Mouse (Mus musculus) limb, embryonic 13.5 days (tissue): ENCODE results near the gene B3gnt7. TPM values are rescaled to one million over a fixed set of nuclear protein-coding genes. Genes with fewer than 3 reads are reported as not detected.

Experiments
- ATAC-seq: fragments of 200-750 bp; cut with Nextera tagmentation; 2 replicates; pipeline ENCODE4 v1.8.0; 2017; ENCODE audit warnings: low read depth, moderate number of reproducible peaks, moderate TSS enrichment; ENCODE audit not compliant: low FRiP score
- H3K27ac ChIP-seq: fragments of 300-500 bp; sonication (generic); 2 replicates; pipeline ENCODE4 v1.5.1; 2015; ENCODE audit warnings: inconsistent platforms, mild to moderate bottlenecking, moderate library complexity
- H3K27me3 ChIP-seq: fragments of 300-500 bp; sonication (generic); 2 replicates; pipeline ENCODE4 v1.6.1; 2015; ENCODE audit warnings: mild to moderate bottlenecking, inconsistent platforms
- H3K36me3 ChIP-seq: fragments of 300-500 bp; sonication (generic); 2 replicates; pipeline ENCODE4 v1.6.1; 2015; ENCODE audit warnings: inconsistent platforms, mild to moderate bottlenecking, moderate library complexity
- H3K4me1 ChIP-seq: fragments of 300-500 bp; sonication (generic); 2 replicates; pipeline ENCODE4 v1.6.1; 2015; ENCODE audit warnings: inconsistent platforms
- H3K4me2 ChIP-seq: fragments of 300-500 bp; sonication (generic); replicated peaks from 2 replicates; pipeline ENCODE4 v1.6.1; 2015; ENCODE audit warnings: inconsistent platforms, mild to moderate bottlenecking, moderate library complexity
- H3K4me3 ChIP-seq: fragments of 300-500 bp; sonication (generic); 2 replicates; pipeline ENCODE4 v1.5.1; 2015; ENCODE audit warnings: moderate library complexity, mild to moderate bottlenecking, inconsistent platforms
- H3K9ac ChIP-seq: fragments of 300-500 bp; sonication (generic); 2 replicates; pipeline ENCODE4 v1.6.1; 2015; ENCODE audit warnings: mild to moderate bottlenecking, inconsistent platforms
- H3K9me3 ChIP-seq: fragments of 300-500 bp; sonication (generic); 2 replicates; pipeline ENCODE4 v1.6.1; 2016; ENCODE audit warnings: inconsistent platforms
- WGBS: fragments of 180-500 bp; shearing (Covaris S2); methylation state at CpG from one replicate; pipeline ENCODE4 v1.1.7; 2015; 5-methylcytosine and 5-hydroxymethylcytosine counted together
- polyA plus RNA-seq: library from polyadenylated mRNA; unstranded; fragments of >200 nt; fragmentation: Nextera tagmentation; extraction: Ambion mirVana; gene quantifications from 2 replicates; pipeline ENCODE4 v1.2.1, GENCODE M21; 2015

The B3gnt7 gene
- polyA plus RNA-seq: 8.3 and 9.6 TPM in 2 replicates

DNA sequence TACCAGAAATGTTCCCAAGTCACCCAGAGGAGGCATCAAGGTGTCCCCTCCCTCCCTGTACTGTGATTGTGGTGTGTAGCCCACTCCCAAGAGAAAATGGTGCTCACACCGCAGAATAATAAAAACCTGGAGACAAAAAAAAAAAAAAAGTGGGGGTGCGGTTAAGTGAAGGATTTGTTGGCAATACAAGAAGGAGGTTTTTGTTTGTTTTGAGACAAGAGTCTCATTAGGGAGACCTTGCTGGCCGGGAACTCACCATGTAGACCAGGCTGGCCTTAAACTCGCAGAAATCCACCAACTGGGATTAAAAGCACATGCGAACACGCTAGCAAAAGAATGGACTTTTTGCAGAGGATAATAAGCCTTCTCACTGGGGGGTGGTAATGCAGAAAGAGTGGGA lies at the start of gene B3gnt7:
B3gnt7 (plus strand) TSS at position 301 of the 400 bp plus-strand sequence.
- H3K27ac ChIP-seq: no peak within 1 kb of the TSS
- peak within 1 kb of the TSS; percentile 94 for H3K4me2 ChIP-seq
- H3K4me3 ChIP-seq: peak within 1 kb of the TSS; percentile 59
- no peak for ATAC-seq
- peak within 1 kb of the TSS; percentile 72 for H3K9ac ChIP-seq
- peaks cover 16% of the 10 kb centered on the region for H3K36me3 ChIP-seq
- H3K27me3 ChIP-seq: peaks cover 29% of the 10 kb centered on the region
- H3K9me3 ChIP-seq: no peaks in the 10 kb centered on the region
- WGBS: 21% methylated on average over 6 of the region's 6 CpGs
- peaks cover 35% of the 10 kb centered on the region for H3K4me1 ChIP-seq

DNA sequence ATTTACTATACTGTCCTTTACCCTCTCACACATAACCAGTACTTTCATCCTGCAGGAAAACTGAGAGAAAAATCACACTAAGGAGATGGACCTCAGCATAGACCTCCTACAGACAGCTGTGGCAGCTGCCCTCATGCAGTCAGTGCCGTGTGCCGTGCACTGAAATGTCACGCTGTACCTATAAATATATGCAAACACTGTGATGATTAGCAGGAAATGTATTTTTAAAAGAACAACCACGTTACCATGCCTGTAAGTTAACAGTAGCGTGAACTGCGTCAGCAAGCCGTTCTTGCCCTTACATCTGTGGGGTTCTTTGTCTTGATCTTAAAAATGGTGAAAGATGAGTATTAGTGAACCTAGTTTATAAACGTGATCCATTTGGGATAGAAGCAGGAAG lies 49.2 kb upstream of the B3gnt7 start:
- no peak overlapping the region for H3K4me3 ChIP-seq
- H3K9ac ChIP-seq: no peak overlapping the region
- 85% methylated on average over 8 of the region's 8 CpGs for WGBS
- H3K27me3 ChIP-seq: no peaks in the 10 kb centered on the region
- ATAC-seq: no peak
- no peak overlapping the region for H3K4me2 ChIP-seq
- H3K27ac ChIP-seq: no peak overlapping the region
- H3K9me3 ChIP-seq: no peaks in the 10 kb centered on the region
- no peaks in the 10 kb centered on the region for H3K4me1 ChIP-seq
- peaks cover 24% of the 10 kb centered on the region for H3K36me3 ChIP-seq

DNA sequence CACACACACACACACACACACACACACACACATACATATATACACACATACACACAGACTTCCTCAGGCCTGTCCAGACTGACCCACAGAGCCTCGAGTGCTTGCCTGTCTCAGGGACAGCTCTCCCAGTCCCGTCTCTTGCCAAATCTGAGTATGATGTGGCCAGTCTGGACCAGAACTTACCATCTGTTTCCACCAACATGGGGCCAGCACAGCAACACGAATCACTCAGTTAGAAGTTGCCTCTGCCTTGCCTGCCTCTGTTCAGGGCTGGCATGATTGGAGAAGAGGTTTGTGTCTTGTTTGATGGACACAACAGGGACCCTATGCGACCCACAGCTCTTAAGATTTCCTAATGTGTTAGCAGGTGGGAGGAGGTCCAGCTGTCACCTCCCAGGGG lies 46.3 kb upstream of the B3gnt7 start:
- WGBS: 76% methylated on average over 4 of the region's 4 CpGs
- no peaks in the 10 kb centered on the region for H3K9me3 ChIP-seq
- H3K4me2 ChIP-seq: no peak overlapping the region
- no peaks in the 10 kb centered on the region for H3K4me1 ChIP-seq
- H3K27ac ChIP-seq: no peak overlapping the region
- H3K27me3 ChIP-seq: no peaks in the 10 kb centered on the region
- peaks cover 15% of the 10 kb centered on the region for H3K36me3 ChIP-seq
- ATAC-seq: no peak
- H3K4me3 ChIP-seq: no peak overlapping the region
- H3K9ac ChIP-seq: no peak overlapping the region

DNA sequence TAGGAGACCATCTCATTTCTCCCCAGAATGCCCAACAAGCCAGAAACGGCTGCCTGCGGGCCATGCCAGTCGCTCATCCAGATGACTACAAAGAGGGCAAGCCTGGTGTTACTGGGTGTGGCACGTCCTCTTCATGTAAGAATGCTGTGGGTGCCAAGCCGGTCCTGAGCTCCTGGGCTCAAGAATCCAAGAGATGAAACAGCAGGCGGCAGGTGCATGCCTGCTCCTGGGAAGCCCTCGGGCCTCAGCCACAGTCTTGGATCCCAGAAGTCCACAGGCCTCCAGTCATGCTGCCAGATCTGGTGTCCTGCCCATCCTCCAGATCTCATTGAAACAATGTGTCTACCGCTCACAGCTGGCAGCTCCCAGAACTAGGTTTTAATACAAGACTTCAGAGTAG lies 45.4 kb upstream of the B3gnt7 start:
- WGBS: 86% methylated on average over 8 of the region's 8 CpGs
- H3K4me1 ChIP-seq: no peaks in the 10 kb centered on the region
- H3K4me2 ChIP-seq: no peak overlapping the region
- H3K9ac ChIP-seq: no peak overlapping the region
- H3K9me3 ChIP-seq: no peaks in the 10 kb centered on the region
- ATAC-seq: no peak
- H3K4me3 ChIP-seq: no peak overlapping the region
- H3K27ac ChIP-seq: no peak overlapping the region
- no peaks in the 10 kb centered on the region for H3K27me3 ChIP-seq
- H3K36me3 ChIP-seq: peaks cover 15% of the 10 kb centered on the region

DNA sequence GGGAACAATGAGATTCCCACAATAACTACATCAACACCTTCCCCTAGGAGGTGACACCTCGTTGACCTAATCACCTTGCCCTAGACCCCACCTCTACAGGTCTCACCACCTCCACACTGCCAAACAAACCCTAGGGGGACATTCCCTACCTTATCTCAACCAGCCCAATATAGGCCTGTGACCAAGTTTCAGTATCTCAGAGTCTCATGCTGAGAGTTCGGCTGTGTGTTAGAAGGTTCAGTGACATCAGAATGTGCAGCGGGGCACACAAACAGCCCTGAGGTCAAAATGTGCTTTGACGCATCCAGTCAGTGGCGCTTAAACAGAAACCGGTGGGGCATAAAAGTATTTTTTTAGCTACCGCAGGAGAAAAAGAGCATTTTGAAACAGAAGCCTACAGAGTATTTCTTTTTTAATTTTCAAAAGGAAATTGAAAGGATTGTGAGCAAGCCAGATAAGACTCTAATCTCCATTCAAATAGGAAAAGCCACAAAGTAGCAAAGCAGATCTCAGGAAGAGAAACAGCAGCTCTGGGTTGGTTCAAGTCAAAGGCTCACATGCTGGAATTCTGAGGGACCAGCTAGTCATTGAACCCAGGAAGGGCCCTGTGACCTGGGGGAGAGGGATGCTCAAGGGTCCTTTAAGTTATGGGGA lies 44.3 kb upstream of the B3gnt7 start:
- no peaks in the 10 kb centered on the region for H3K9me3 ChIP-seq
- no peak overlapping the region for H3K9ac ChIP-seq
- peaks cover 11% of the 10 kb centered on the region for H3K36me3 ChIP-seq
- no peaks in the 10 kb centered on the region for H3K27me3 ChIP-seq
- no peak overlapping the region for H3K4me2 ChIP-seq
- H3K27ac ChIP-seq: no peak overlapping the region
- H3K4me1 ChIP-seq: no peaks in the 10 kb centered on the region
- ATAC-seq: no peak
- H3K4me3 ChIP-seq: no peak overlapping the region
- WGBS: 84% methylated on average over 7 of the region's 7 CpGs

DNA sequence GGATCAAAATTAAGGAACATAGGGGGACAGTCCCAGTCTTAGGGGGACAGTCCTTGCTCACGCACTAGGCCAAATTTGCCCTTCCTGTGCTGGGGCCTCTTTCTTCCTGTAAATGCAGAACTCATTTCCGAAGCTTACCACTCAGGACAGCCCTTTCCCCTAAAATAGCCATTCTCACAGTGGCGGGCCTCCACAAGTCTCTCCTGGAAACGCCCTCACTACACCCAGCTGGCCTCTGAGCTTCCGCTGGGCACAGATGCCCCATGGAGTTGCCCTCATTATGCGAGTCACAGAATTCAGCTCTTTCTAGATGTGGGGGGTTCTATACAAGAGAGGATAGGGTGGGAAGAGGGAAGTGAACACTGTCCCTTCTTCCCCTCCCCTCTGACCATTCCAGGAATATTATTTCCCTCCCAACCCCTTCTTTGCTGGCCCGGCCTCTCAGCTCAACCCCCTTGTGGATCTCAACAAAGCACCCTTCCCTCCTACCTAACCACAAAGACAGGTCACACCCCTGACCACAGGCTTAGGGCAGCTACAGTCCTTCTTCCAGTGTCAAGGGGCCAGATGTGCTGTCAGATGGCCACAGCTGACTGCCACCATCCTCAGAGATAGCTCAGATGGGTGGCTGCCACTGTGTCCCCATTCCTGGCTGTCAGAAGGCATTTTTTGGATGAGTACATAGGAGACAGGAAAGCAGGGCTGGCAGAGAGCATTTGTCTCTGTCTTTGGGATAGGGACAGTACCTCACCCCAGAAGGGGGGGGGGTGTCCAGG lies 38.9 kb upstream of the B3gnt7 start:
- H3K27me3 ChIP-seq: no peaks in the 10 kb centered on the region
- H3K4me2 ChIP-seq: no peak overlapping the region
- no peak for ATAC-seq
- H3K27ac ChIP-seq: no peak overlapping the region
- H3K36me3 ChIP-seq: no peaks in the 10 kb centered on the region
- H3K9me3 ChIP-seq: no peaks in the 10 kb centered on the region
- H3K4me1 ChIP-seq: no peaks in the 10 kb centered on the region
- no peak overlapping the region for H3K9ac ChIP-seq
- H3K4me3 ChIP-seq: no peak overlapping the region
- 62% methylated on average over 7 of the region's 7 CpGs for WGBS

DNA sequence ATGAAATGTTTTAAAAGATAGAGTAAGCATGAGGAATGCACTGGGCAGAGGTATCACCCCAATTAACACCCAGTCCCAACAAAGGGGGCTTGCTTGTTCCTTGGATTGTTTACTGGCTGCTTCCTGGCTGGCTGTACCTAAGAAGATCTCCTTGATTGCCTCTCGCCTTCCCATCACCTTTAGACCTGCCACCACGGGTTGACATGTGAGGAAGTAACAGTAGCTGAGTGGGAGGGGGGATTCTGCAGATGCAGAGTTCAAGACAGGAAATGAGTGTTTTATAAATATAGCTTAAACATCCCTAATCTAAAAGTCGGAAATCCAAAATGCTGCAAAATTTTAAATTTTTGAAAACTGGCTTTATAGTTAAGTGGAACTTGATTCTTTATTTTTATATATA lies 37.6 kb upstream of the B3gnt7 start:
- no peak for ATAC-seq
- no peak overlapping the region for H3K4me2 ChIP-seq
- no peaks in the 10 kb centered on the region for H3K27me3 ChIP-seq
- no peak overlapping the region for H3K27ac ChIP-seq
- H3K9me3 ChIP-seq: no peaks in the 10 kb centered on the region
- H3K9ac ChIP-seq: no peak overlapping the region
- no peak overlapping the region for H3K4me3 ChIP-seq
- no peaks in the 10 kb centered on the region for H3K36me3 ChIP-seq
- 53% methylated on average over 3 of the region's 3 CpGs for WGBS
- H3K4me1 ChIP-seq: no peaks in the 10 kb centered on the region

DNA sequence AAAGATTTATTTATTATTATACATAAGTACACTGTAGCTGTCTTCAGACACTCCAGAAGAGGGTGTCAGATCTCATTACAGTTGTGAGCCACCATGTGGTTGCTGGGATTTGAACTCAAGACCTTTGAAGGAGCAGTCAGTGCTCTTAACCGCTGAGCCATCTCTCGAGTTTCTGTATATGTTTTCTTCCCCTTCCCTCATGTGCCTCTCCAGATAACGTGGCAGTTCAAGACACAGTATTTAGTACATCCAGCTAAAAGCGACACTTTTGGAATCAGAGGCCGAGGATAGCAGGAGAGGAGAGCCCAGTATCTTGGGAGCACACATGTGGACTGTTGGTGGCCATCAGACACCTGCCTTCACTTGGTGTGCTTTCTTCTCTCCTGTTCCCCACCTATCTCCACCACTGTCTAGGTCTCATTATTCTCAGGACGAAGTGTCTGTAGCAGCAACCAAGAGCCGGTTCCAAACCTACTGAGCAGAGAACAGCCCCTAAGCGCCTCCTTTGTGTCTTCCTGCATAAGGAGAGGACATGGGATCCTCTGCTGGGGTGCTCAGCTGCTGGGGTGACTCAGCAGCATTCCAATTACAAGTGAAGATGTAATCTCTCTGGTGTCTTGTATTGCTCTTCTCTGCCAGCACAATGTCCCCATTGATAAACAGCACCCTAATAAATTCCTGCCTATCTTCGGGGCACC lies 34.0 kb upstream of the B3gnt7 start:
- Histone ChIP-seq H3K9me3 (no peaks in the 10 kb centered on the region), H3K4me2 (no peak overlapping the region), H3K27me3 (no peaks in the 10 kb centered on the region), H3K36me3 (no peaks in the 10 kb centered on the region), H3K9ac (no peak overlapping the region), H3K4me3 (no peak overlapping the region), H3K27ac (no peak overlapping the region), H3K4me1 (no peaks in the 10 kb centered on the region)
- WGBS: 84% methylated on average over 9 of the region's 9 CpGs
- no peak for ATAC-seq

DNA sequence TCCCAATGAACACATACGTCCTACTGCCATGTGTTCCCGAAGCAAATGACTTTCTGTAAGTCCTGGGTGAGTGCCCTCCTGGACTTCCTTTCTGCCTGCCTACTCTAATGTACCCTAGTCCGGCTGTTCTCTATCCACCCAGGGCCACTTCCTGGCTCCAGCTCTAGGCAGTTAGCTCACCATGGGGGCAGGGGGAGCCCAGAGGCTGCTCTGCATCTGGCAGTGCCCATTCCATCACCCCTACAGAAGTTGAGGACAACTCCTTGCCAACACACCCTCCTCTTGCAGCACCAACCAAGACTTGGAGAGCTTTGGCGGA lies 33.5 kb upstream of the B3gnt7 start:
- no peak overlapping the region for H3K4me3 ChIP-seq
- H3K4me1 ChIP-seq: no peaks in the 10 kb centered on the region
- no peak for ATAC-seq
- H3K36me3 ChIP-seq: no peaks in the 10 kb centered on the region
- no peak overlapping the region for H3K4me2 ChIP-seq
- H3K9me3 ChIP-seq: no peaks in the 10 kb centered on the region
- 69% methylated on average over 4 of the region's 4 CpGs for WGBS
- H3K27me3 ChIP-seq: no peaks in the 10 kb centered on the region
- no peak overlapping the region for H3K27ac ChIP-seq
- H3K9ac ChIP-seq: no peak overlapping the region

DNA sequence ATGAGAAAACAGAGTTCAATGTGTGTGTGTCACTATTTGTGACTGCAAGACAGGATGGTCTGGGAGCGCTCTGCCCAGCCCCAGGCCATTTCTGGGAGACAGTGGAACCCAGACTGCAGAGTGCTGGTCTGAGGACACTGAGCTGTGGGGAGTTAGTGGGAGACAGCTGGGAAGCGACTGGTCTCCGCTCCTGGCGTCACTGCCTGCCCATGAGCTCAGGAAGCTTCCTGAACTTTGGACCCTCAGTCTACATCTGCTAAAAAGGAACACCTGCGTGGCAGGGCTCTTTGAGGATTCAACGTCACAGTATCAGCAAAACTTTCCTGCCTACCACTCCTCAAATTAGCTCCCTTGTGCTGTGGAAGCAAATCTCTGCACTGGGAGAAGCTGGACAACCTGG lies 30.9 kb upstream of the B3gnt7 start:
- Histone ChIP-seq H3K9ac (no peak overlapping the region), H3K27ac (no peak overlapping the region)
- WGBS: 78% methylated on average over 6 of the region's 6 CpGs

DNA sequence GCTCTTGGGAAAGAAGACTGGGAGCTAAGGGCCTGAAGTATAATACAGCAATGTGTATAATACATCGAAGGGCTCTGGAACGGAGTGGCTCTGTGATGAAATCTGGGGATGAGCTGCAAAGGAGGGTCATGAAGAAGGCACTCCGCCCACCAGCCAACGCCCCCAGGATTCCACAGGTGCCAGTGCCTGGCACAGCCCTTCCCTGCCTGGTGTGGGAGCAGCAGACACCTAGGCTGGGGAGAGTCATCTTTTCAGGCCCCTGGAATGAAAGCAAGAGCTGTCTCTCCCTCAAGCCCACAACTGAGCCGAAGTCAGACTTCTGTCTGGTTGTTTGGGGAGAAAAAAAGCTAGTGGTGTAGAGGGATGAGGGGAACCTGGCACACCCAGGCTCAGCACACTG lies 25.6 kb upstream of the B3gnt7 start:
- 79% methylated on average over 5 of the region's 5 CpGs for WGBS
- no peak overlapping the region for H3K9ac ChIP-seq
- no peaks in the 10 kb centered on the region for H3K9me3 ChIP-seq

More for the DNA sequence above, 30.9 kb upstream of the B3gnt7 start:
- H3K9me3 ChIP-seq: no peaks in the 10 kb centered on the region
- H3K36me3 ChIP-seq: no peaks in the 10 kb centered on the region
- no peak overlapping the region for H3K4me3 ChIP-seq
- no peaks in the 10 kb centered on the region for H3K27me3 ChIP-seq
- H3K4me2 ChIP-seq: no peak overlapping the region
- no peaks in the 10 kb centered on the region for H3K4me1 ChIP-seq
- ATAC-seq: no peak

DNA sequence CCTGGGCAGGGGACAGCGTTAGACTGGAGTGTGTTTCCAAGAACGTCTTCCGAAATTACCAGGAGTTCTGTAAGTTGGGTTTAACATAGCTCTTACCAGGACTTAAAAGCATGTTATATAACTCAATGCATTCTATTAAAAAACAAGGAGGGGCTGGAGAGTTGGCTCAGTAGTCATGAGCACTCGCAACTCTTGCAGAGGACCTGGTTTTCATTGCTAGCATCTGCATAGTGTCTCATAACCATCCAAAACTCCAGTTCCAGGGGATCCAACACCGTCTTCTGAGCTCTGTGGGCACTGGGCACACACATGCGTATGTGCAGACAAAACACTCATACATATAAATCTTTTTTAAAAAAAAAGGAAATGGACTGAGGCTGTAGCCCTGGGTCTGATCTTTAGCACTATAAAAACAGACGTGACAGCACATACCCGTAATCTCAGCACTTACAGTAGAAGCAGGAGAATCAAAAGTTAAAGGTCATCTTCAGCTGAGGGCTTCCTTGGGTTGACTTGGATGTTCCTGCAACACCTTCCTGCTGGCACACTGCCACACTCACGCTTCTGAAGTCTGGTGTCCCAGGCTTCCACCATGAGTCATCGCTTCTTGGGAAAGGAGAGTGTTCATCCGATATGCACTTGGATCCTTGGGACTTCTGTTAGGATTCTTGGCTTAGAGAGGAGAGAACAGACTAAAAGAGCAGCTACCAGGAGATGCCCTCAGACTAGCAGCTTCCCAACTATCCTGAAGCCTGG lies 20.7 kb upstream of the B3gnt7 start:
- no peaks in the 10 kb centered on the region for H3K36me3 ChIP-seq
- H3K27ac ChIP-seq: no peak overlapping the region
- no peaks in the 10 kb centered on the region for H3K9me3 ChIP-seq
- no peak for ATAC-seq
- no peaks in the 10 kb centered on the region for H3K27me3 ChIP-seq
- H3K9ac ChIP-seq: no peak overlapping the region
- H3K4me3 ChIP-seq: no peak overlapping the region
- H3K4me2 ChIP-seq: no peak overlapping the region
- WGBS: 78% methylated on average over 11 of the region's 11 CpGs
- H3K4me1 ChIP-seq: peaks cover 6% of the 10 kb centered on the region

More for the DNA sequence above, 25.6 kb upstream of the B3gnt7 start:
- Histone ChIP-seq H3K27ac (no peak overlapping the region), H3K36me3 (no peaks in the 10 kb centered on the region), H3K4me2 (no peak overlapping the region), H3K27me3 (no peaks in the 10 kb centered on the region), H3K4me1 (peaks cover 7% of the 10 kb centered on the region), H3K4me3 (no peak overlapping the region)
- ATAC-seq: no peak
